Mouse (Mus musculus) midbrain, postnatal 0 days (tissue): ENCODE results near the gene P2rx5. TPM values are rescaled to one million over a fixed set of nuclear protein-coding genes. Genes with fewer than 3 reads are reported as not detected.

ENCODE experiments used
- ATAC-seq: fragments of 200-750 bp; cut with Nextera tagmentation; 2 replicates; pipeline ENCODE4 v1.8.0; 2017; ENCODE audit warnings: moderate number of reproducible peaks, mild to moderate bottlenecking, moderate TSS enrichment, moderate library complexity; ENCODE audit not compliant: low FRiP score
- DNase-seq: peaks from one replicate; pipeline ENCODE4 v3.0.0-alpha.2; 2015; ENCODE audit warnings: low spot score
- H3K27ac ChIP-seq: fragments of 300-500 bp; sonication (generic); 2 replicates; pipeline ENCODE4 v1.5.1; 2014; ENCODE audit warnings: low read depth, mild to moderate bottlenecking, low read length, mixed read lengths
- H3K27me3 ChIP-seq: fragments of 300-500 bp; sonication (generic); 2 replicates; pipeline ENCODE4 v1.6.1; 2014; ENCODE audit warnings: low read length, control low read depth, mixed read lengths; ENCODE audit not compliant: insufficient read depth
- H3K36me3 ChIP-seq: fragments of 300-500 bp; sonication (generic); 2 replicates; pipeline ENCODE4 v1.6.1; 2014; ENCODE audit warnings: low read length, control low read depth, mixed read lengths; ENCODE audit not compliant: insufficient read depth
- H3K4me1 ChIP-seq: fragments of 300-500 bp; sonication (generic); 2 replicates; pipeline ENCODE4 v1.6.1; 2014; ENCODE audit warnings: mild to moderate bottlenecking, control low read depth, antibody characterized with exemption, low read length, mixed read lengths; ENCODE audit not compliant: insufficient read depth
- H3K4me2 ChIP-seq: fragments of 300-500 bp; sonication (generic); 2 replicates; pipeline ENCODE4 v1.6.1; 2014; ENCODE audit warnings: low read depth, mild to moderate bottlenecking, low read length, mixed read lengths; ENCODE audit not compliant: poor library complexity, severe bottlenecking
- H3K4me3 ChIP-seq: fragments of 300-500 bp; sonication (generic); 2 replicates; pipeline ENCODE4 v1.5.1; 2014; ENCODE audit warnings: low read depth, mild to moderate bottlenecking, low read length, moderate library complexity
- H3K9ac ChIP-seq: fragments of 300-500 bp; sonication (generic); replicated peaks from 2 replicates; pipeline ENCODE4 v1.6.1; 2014; ENCODE audit warnings: mild to moderate bottlenecking, low read length, moderate library complexity, mixed read lengths; ENCODE audit not compliant: poor library complexity, severe bottlenecking
- H3K9me3 ChIP-seq: fragments of 300-500 bp; sonication (generic); 2 replicates; pipeline ENCODE4 v1.6.1; 2016; ENCODE audit warnings: low read length, control low read depth
- CTCF ChIP-seq: IDR thresholded peaks from 2 replicates; pipeline ENCODE4 v1.5.1; 2016; ENCODE audit warnings: antibody characterized with exemption, mild to moderate bottlenecking
- WGBS: fragments of 180-500 bp; shearing (Covaris S2); extraction: QIAGEN DNeasy Blood & Tissue Kit; methylation state at CpG from one replicate; pipeline ENCODE4 v1.1.7; 2014; 5-methylcytosine and 5-hydroxymethylcytosine counted together
- polyA plus RNA-seq: library from polyadenylated mRNA; unstranded; fragments of >200 nt; fragmentation: Nextera tagmentation; extraction: Ambion mirVana; gene quantifications from 2 replicates; pipeline ENCODE4 v1.2.1, GENCODE M21; 2015
- total RNA-seq: library from RNA; depleted of rRNA; stranded (reverse); fragments of >200 nt; gene quantifications from 2 replicates; pipeline ENCODE4 v1.2.3, GENCODE M21; 2014; rRNA removed

The P2rx5 gene
- total and polyA plus RNA-seq, 2 experiments from 2014 or later: 0.28 TPM; not detected in 1

GRCm38 (mm10) chr11:73203895-73204294, 43.7 kb downstream of the P2rx5 start:
- Histone ChIP-seq H3K4me1 (no peaks in the 10 kb centered on the region), H3K36me3 (no peaks in the 10 kb centered on the region), H3K4me3 (no peak overlapping the region), H3K27ac (no peak overlapping the region), H3K9ac (no peak overlapping the region), H3K9me3 (no peaks in the 10 kb centered on the region), H3K27me3 (no peaks in the 10 kb centered on the region), H3K4me2 (no peak overlapping the region)
- ATAC-seq (no peak), DNase-seq (no peak)
- no peak for TF ChIP-seq CTCF
- 86% methylated on average over 8 of the region's 8 CpGs for WGBS

- WGBS: 85% methylated on average over 7 of the region's 7 CpGs
- H3K4me2 ChIP-seq: no peak overlapping the region
- TF ChIP-seq CTCF: no peak
- no peak overlapping the region for H3K27ac ChIP-seq
- no peak overlapping the region for H3K9ac ChIP-seq
- H3K4me3 ChIP-seq: no peak overlapping the region
- no peaks in the 10 kb centered on the region for H3K4me1 ChIP-seq
- H3K36me3 ChIP-seq: no peaks in the 10 kb centered on the region
- no peak for ATAC-seq
- H3K9me3 ChIP-seq: no peaks in the 10 kb centered on the region
- H3K27me3 ChIP-seq: no peaks in the 10 kb centered on the region
- no peak for DNase-seq
Measured at GRCm38 (mm10) chr11:73205194-73205593, 45.0 kb downstream of the P2rx5 start.

GRCm38 (mm10) chr11:73207621-73208020, 47.4 kb downstream of the P2rx5 start:
- DNase-seq: no peak
- H3K9ac ChIP-seq: no peak overlapping the region
- peak; percentile 41 for TF ChIP-seq CTCF
- H3K9me3 ChIP-seq: no peaks in the 10 kb centered on the region
- H3K4me1 ChIP-seq: no peaks in the 10 kb centered on the region
- H3K27me3 ChIP-seq: no peaks in the 10 kb centered on the region
- H3K27ac ChIP-seq: no peak overlapping the region
- no peaks in the 10 kb centered on the region for H3K36me3 ChIP-seq
- no peak overlapping the region for H3K4me2 ChIP-seq
- no peak overlapping the region for H3K4me3 ChIP-seq
- WGBS: 76% methylated on average over 2 of the region's 2 CpGs
- no peak for ATAC-seq

- WGBS: 63% methylated on average over 3 of the region's 3 CpGs
- H3K4me2 ChIP-seq: no peak overlapping the region
- no peaks in the 10 kb centered on the region for H3K36me3 ChIP-seq
- H3K9me3 ChIP-seq: no peaks in the 10 kb centered on the region
- no peaks in the 10 kb centered on the region for H3K4me1 ChIP-seq
- no peak for DNase-seq
- no peak overlapping the region for H3K4me3 ChIP-seq
- H3K27me3 ChIP-seq: no peaks in the 10 kb centered on the region
- TF ChIP-seq CTCF: no peak
- no peak for ATAC-seq
- H3K9ac ChIP-seq: no peak overlapping the region
- no peak overlapping the region for H3K27ac ChIP-seq
Measured at GRCm38 (mm10) chr11:73213956-73214355, 53.7 kb downstream of the P2rx5 start.

- H3K27me3 ChIP-seq: no peaks in the 10 kb centered on the region
- no peak for TF ChIP-seq CTCF
- DNase-seq (no peak), ATAC-seq (no peak)
- no peak overlapping the region for H3K9ac ChIP-seq
- no peak overlapping the region for H3K27ac ChIP-seq
- H3K36me3 ChIP-seq: no peaks in the 10 kb centered on the region
- no peak overlapping the region for H3K4me3 ChIP-seq
- WGBS: 67% methylated on average over 2 of the region's 2 CpGs
- H3K4me2 ChIP-seq: no peak overlapping the region
- no peaks in the 10 kb centered on the region for H3K9me3 ChIP-seq
- no peaks in the 10 kb centered on the region for H3K4me1 ChIP-seq
Measured at GRCm38 (mm10) chr11:73219671-73220070, 59.5 kb downstream of the P2rx5 start.

GRCm38 (mm10) chr11:73220651-73221050, 60.4 kb downstream of the P2rx5 start:
- H3K9ac ChIP-seq: no peak overlapping the region
- H3K36me3 ChIP-seq: no peaks in the 10 kb centered on the region
- no peak overlapping the region for H3K4me3 ChIP-seq
- H3K4me1 ChIP-seq: no peaks in the 10 kb centered on the region
- no peak overlapping the region for H3K4me2 ChIP-seq
- H3K27ac ChIP-seq: no peak overlapping the region
- TF ChIP-seq CTCF: no peak
- no peak for DNase-seq
- no peaks in the 10 kb centered on the region for H3K9me3 ChIP-seq
- no peak for ATAC-seq
- H3K27me3 ChIP-seq: no peaks in the 10 kb centered on the region
- WGBS: 94% methylated on average over 1 of the region's 1 CpGs

Other genes with a start within 250 kb of the P2rx5 start
- gene Atp2a3, start 199.3 kb upstream of the P2rx5 start, total RNA-seq: 2.5 and 3.6 TPM in 2 replicates
- gene Atp2a3, start 199.3 kb upstream of the P2rx5 start, polyA plus RNA-seq: 2.3 and 2.7 TPM in 2 replicates
- 0.42 and 0.55 TPM in 2 replicates for gene P2rx1, start 161.3 kb upstream of the P2rx5 start, total RNA-seq
- 0.16 and 0.39 TPM in 2 replicates for gene P2rx1, start 161.3 kb upstream of the P2rx5 start, polyA plus RNA-seq
- 26.7 and 28.6 TPM in 2 replicates for gene Camkk1, start 141.4 kb upstream of the P2rx5 start, total RNA-seq
- 27.7 and 30.2 TPM in 2 replicates for gene Camkk1, start 141.4 kb upstream of the P2rx5 start, polyA plus RNA-seq
- 7.2 and 11.7 TPM in 2 replicates for gene Ncbp3, start 112.6 kb upstream of the P2rx5 start, total RNA-seq
- 6.1 and 7.9 TPM in 2 replicates for gene Ncbp3, start 112.6 kb upstream of the P2rx5 start, polyA plus RNA-seq
- 0.05 TPM in 1 of 2 replicates, not detected in the other for gene Itgae, start 69.8 kb upstream of the P2rx5 start, total RNA-seq
- gene Itgae, start 69.8 kb upstream of the P2rx5 start, polyA plus RNA-seq: 0.09 and 0.10 TPM in 2 replicates
- gene Haspin, start 22.1 kb upstream of the P2rx5 start, total RNA-seq: 0.60 and 1.4 TPM in 2 replicates
- 0.97 and 1.3 TPM in 2 replicates for gene Haspin, start 22.1 kb upstream of the P2rx5 start, polyA plus RNA-seq
- 141 and 143 TPM in 2 replicates for gene Emc6, start 16.6 kb downstream of the P2rx5 start, total RNA-seq
- 169 and 182 TPM in 2 replicates for gene Emc6, start 16.6 kb downstream of the P2rx5 start, polyA plus RNA-seq
- gene Tax1bp3, start 16.7 kb downstream of the P2rx5 start, total RNA-seq: 43.8 and 55.6 TPM in 2 replicates
- gene Tax1bp3, start 16.7 kb downstream of the P2rx5 start, polyA plus RNA-seq: 91.0 and 100 TPM in 2 replicates
- 21.5 and 22.9 TPM in 2 replicates for gene Ctns, start 38.6 kb downstream of the P2rx5 start, total RNA-seq
- 13.0 and 13.3 TPM in 2 replicates for gene Ctns, start 38.6 kb downstream of the P2rx5 start, polyA plus RNA-seq
- gene Shpk, start 39.0 kb downstream of the P2rx5 start, total RNA-seq: 2.2 and 2.7 TPM in 2 replicates
- gene Shpk, start 39.0 kb downstream of the P2rx5 start, polyA plus RNA-seq: 2.2 and 2.3 TPM in 2 replicates
- gene Trpv1, start 73.9 kb downstream of the P2rx5 start, total RNA-seq: 0.33 and 0.42 TPM in 2 replicates
- gene Trpv1, start 73.9 kb downstream of the P2rx5 start, polyA plus RNA-seq: 0.31 and 0.47 TPM in 2 replicates
- 0.27 and 0.66 TPM in 2 replicates for gene Trpv3, start 107.0 kb downstream of the P2rx5 start, total RNA-seq
- gene Trpv3, start 107.0 kb downstream of the P2rx5 start, polyA plus RNA-seq: 0.20 and 0.31 TPM in 2 replicates
- gene Aspa, start 169.2 kb downstream of the P2rx5 start, total RNA-seq: 3.0 and 3.9 TPM in 2 replicates
- gene Aspa, start 169.2 kb downstream of the P2rx5 start, polyA plus RNA-seq: 4.2 and 5.0 TPM in 2 replicates
- not detected in 2 replicates for gene Gm49340, start 169.3 kb downstream of the P2rx5 start, total RNA-seq
- gene Gm49340, start 169.3 kb downstream of the P2rx5 start, polyA plus RNA-seq: not detected in 2 replicates
- gene Spata22, start 169.3 kb downstream of the P2rx5 start, total RNA-seq: not detected in 2 replicates
- gene Spata22, start 169.3 kb downstream of the P2rx5 start, polyA plus RNA-seq: 0.16 and 0.31 TPM in 2 replicates
- gene Olfr20, start 190.4 kb downstream of the P2rx5 start, total RNA-seq: not detected in 2 replicates
- not detected in 2 replicates for gene Olfr20, start 190.4 kb downstream of the P2rx5 start, polyA plus RNA-seq
- not detected in 2 replicates for gene Olfr376, start 210.8 kb downstream of the P2rx5 start, total RNA-seq
- not detected in 2 replicates for gene Olfr376, start 210.8 kb downstream of the P2rx5 start, polyA plus RNA-seq
- gene Olfr1, start 239.2 kb downstream of the P2rx5 start, total RNA-seq: not detected in 2 replicates
- gene Olfr1, start 239.2 kb downstream of the P2rx5 start, polyA plus RNA-seq: not detected in 2 replicates